Mouse (Mus musculus): ENCODE measurements around the gene Ing1. TPM values are rescaled to one million over a fixed set of nuclear protein-coding genes. Genes with fewer than 3 reads are reported as not detected.

Gene Ing1
- 11.3 and 12.2 TPM in 2 replicates for polyA plus RNA-seq (2012; rRNA removed; ENCODE audit: low replicate concordance)

DNA sequence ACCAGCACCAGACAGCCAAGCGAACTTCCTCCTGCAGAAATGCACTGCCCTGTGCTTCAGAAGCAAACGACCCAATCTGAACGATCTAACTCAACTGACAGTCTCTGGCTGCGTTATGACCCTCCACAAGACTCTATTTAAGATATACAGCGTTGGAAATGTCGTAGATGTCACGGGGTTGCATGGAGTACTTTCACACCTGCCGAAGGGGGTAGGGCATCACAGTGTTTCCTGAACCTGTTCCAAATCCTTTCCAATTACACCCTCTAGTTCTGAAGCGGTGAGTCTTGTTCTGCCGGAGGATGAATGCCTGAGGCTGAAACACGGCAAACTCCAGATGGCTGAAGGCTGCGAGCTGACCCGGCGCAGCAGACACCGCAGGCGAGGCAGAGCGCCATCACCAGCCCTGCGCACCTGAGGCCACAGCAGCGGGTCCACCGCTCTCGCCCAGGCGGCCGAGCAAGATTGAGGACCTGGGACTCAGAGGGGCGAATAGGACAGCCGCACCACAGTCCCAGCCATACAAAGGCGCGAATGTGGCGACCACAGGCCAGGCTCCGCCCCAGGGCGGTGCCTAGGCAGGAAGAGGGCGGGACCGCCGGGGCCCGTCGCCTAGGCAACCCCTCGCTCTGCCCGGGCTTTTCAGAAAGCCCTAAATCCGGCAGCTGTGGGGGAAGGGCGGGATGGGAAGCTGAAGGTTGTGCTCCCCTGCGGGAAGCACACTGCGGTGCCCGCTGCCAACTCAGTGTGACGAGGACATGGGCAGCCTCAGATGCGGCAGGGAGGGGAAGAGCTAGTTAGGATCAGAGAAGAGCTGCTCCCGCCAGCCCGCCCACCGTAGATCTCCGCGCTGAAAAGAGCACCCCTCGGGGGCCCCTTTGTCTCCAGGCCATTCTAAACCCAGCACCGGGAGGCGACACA lies at the start of gene Ing1:
Gene Ing1 (plus strand): TSS at position 773 of the 921 bp plus-strand sequence.

DNA sequence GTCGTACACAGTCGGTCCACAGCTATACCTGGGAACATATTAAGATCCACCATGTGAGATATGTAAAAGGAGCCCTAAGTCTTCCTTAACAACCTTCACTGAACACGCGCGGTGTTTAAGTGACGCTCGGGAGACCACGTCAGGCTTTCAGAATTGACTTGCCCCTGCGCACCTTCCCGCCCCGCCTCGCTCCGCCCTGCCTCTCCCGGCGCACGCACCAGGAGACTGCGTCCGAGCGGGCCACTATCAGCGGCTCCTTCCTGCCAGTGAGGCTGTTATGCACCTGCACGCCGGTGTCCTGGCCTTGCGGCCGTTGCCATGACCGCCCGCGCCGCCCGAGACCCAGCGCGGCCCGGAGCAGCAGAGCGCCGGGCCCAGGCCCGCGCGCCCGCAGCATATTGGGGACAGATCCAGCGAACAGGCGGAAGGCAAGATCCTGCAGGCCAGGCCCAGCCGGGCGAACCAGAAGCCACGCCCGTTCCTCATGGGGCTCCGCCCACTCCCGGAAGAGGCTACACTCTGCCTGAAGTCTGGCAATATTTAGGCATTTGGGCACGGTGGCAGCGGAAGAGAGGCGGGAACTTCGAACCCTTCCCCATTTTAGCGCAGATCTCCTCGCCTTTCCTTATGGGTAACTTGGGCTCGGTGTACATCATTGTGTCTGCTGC lies 5.0 kb upstream of the Ing1 start, which contains the start of gene Cars2:
Gene Cars2 (minus strand): TSS at position 503 of the 668 bp plus-strand sequence.

Other genes starting within 250 kb of the Ing1 start
- 181 and 195 TPM in 2 replicates for gene Col4a2, start 242.8 kb upstream of the Ing1 start, polyA plus RNA-seq (2012; rRNA removed; ENCODE audit: low replicate concordance)
- gene Col4a1, start 242.7 kb upstream of the Ing1 start, polyA plus RNA-seq (2012; rRNA removed; ENCODE audit: low replicate concordance): 681 and 731 TPM in 2 replicates
- gene Rab20, start 76.9 kb upstream of the Ing1 start, polyA plus RNA-seq (2012; rRNA removed; ENCODE audit: low replicate concordance): 14.3 and 16.8 TPM in 2 replicates
- gene Naxd, start 58.1 kb upstream of the Ing1 start, polyA plus RNA-seq (2012; rRNA removed; ENCODE audit: low replicate concordance): 123 and 129 TPM in 2 replicates
- 53.8 and 58.4 TPM in 2 replicates for gene Cars2, start 4.8 kb upstream of the Ing1 start, polyA plus RNA-seq (2012; rRNA removed; ENCODE audit: low replicate concordance)
- 55.6 and 62.0 TPM in 2 replicates for gene Ankrd10, start 80.2 kb downstream of the Ing1 start, polyA plus RNA-seq (2012; rRNA removed; ENCODE audit: low replicate concordance)
- not detected in 2 replicates for gene 1700016D06Rik, start 145.5 kb downstream of the Ing1 start, polyA plus RNA-seq (2012; rRNA removed; ENCODE audit: low replicate concordance)
- gene Arhgef7, start 172.2 kb downstream of the Ing1 start, polyA plus RNA-seq (2012; rRNA removed; ENCODE audit: low replicate concordance): 33.3 and 35.1 TPM in 2 replicates

Measured in mammary gland, adult 2 months (tissue).